Mouse (Mus musculus) thymus, postnatal 36 days (tissue): ENCODE results near the gene Scgb2b27.
"Not testable (repeated sequence)": the region's sequence is repeated elsewhere in the genome, so short reads cannot be mapped to it uniquely, and the experiment has no call there.

ENCODE experiments used
- DNase-seq, 2 experiments: peaks; one replicate each; pipeline ENCODE4 v3.0.0; 2022; ENCODE audit warnings: mixed read lengths in 2 of 2

Scgb2b27 gene

GRCm38 (mm10) chr7:34013842-34014241 is at the start of gene Scgb2b27:
Scgb2b27 (minus strand) TSS chr7:34013942.
- DNase-seq: no peak

GRCm38 (mm10) chr7:34036076-34036815 is 22.5 kb upstream of the Scgb2b27 start:
- not testable (repeated sequence) for DNase-seq

DNA sequence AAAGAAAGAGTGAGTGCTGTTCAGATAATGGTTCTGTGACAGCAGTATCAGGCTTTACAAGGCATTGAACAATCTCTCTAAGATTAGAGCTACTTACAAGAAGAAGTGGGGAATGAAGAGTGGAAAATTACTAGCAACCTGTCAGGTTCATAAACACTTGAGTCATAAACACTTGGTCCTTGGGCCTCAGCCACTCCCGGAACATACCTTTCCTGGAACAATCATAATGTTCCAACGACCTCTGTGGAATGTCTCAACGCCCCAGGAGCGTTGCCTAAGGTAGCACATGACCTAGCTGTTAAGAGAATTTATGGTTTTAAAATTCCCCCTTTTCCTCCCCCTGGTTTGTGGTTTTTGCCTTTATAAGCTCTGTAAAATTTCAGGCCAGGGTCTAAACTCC is 20.8 kb upstream of the Scgb2b27 start:
- DNase-seq: not testable (repeated sequence)

DNA sequence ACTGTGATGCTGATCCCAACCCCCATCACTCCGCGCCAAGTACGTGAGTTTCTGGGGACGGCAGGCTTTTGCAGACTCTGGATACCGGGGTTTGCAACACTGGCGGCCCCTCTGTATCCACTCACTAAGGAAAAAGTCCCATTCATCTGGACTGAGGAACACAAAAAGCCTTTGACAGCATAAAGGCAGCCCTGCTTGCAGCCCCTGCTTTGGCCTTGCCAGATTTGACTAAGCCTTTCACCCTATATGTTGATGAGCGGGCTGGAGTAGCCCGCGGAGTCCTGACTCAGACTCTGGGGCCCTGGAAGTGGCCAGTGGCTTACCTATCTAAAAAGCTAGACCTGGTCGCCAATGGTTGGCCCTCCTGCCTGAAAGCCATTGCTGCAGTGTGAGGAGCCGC is 16.3 kb upstream of the Scgb2b27 start:
- DNase-seq: no peak

DNA sequence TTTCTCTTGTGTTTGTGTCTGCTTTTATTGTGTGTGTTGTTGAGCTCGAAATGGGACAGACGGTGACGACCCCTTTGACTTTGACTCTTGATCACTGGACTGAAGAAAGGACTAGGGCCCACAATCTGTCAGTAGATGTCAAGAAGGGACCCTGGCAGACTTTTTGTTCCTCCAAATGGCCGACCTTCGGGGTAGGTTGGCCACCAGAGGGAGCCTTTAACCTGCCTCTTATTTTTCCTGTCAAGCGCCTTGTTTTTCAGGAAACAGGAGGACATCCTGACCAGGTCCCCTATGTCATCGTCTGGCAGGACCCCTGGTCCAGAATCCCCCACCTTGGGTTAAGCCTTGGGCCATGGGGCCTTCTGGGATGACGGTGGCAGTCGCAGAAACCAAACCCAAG is 13.5 kb upstream of the Scgb2b27 start:
- not testable (repeated sequence) for DNase-seq

- no peak for DNase-seq
Measured at GRCm38 (mm10) chr7:34025641-34026040, 11.9 kb upstream of the Scgb2b27 start.

GRCm38 (mm10) chr7:34021183-34021582 is 7.4 kb upstream of the Scgb2b27 start, which contains the start of gene Scgb1b27:
Scgb1b27 (plus strand) TSS chr7:34021483.
- DNase-seq: not testable (repeated sequence)

GRCm38 (mm10) chr7:33982281-33982680 is 31.5 kb downstream of the Scgb2b27 start:
- DNase-seq: not testable (repeated sequence)
